In the genomic region with DNA sequence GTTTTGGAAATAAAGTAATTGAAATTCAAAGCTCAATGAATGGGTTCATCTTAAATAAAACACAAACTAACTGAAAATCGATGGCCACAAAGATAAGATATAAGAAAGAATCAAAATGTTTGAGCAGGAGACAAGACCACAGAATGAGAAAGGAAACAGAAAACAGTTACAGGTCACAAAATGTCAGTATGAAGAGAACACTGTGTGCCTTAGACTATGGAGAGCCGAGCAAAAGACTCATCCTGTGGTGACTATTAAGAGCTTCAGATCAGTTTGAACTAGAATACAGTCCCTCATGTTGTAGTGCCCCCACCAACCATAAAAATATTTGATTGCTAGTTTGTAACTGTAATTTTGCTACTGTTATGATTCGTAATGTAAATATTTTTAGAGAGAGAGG, we compare ENCODE assay signal across 24 mouse cellular contexts.
DNase-seq lines count a peak whose midpoint lies in the region; ATAC-seq lines count a peak whose summit lies in the region.
"Had no signal": no experiment of that assay in that cellular context is flagged by ENCODE, and none has a peak within 500 bp of the region (broad histone marks: within the 10 kb centered on the region; RNA-seq: fewer than 3 reads in every experiment).

No protein-coding gene starts in this region.

- H3K9me3 ChIP-seq in midbrain, embryonic 10.5 days (replicated peaks) = no peaks in the 10 kb centered on the region
- H3K9me3 ChIP-seq: embryonic facial prominence, embryonic 12.5 days; embryonic facial prominence, embryonic 15.5 days; forebrain, embryonic 15.5 days; heart, embryonic 10.5 days; heart, embryonic 13.5 days; intestine, embryonic 15.5 days had no signal

- no peak overlapping the region for H3K27ac ChIP-seq in midbrain, embryonic 10.5 days (replicated peaks)
- H3K27ac ChIP-seq: embryonic facial prominence, embryonic 12.5 days; embryonic facial prominence, embryonic 15.5 days; forebrain, embryonic 15.5 days; heart, adult 2 months; heart, embryonic 10.5 days; heart, embryonic 13.5 days; hindbrain, embryonic 14.5 days; intestine, embryonic 15.5 days had no signal

- H3K27me3 ChIP-seq in midbrain, embryonic 10.5 days (ENCODE audit: low read depth, poor library complexity, severe bottlenecking) = no peaks in the 10 kb centered on the region
- H3K27me3 ChIP-seq: CH12.LX; embryonic facial prominence, embryonic 12.5 days; embryonic facial prominence, embryonic 15.5 days; forebrain, embryonic 15.5 days; heart, embryonic 13.5 days; intestine, embryonic 15.5 days; Patski had no signal

- peaks cover 6% of the 10 kb centered on the region for H3K4me1 ChIP-seq in midbrain, embryonic 10.5 days
- H3K4me1 ChIP-seq: embryonic facial prominence, embryonic 15.5 days; heart, embryonic 10.5 days; heart, embryonic 13.5 days; intestine, embryonic 15.5 days had no signal

- ATAC-seq in inflammation-experienced regulatory T-cells, adult 6 months = peak; percentile 41
- ATAC-seq: forebrain, embryonic 15.5 days; intestine, embryonic 15.5 days; Patski had no signal

- H3K4me3 ChIP-seq in midbrain, embryonic 10.5 days = no peak overlapping the region
- H3K4me3 ChIP-seq: embryonic facial prominence, embryonic 12.5 days; embryonic facial prominence, embryonic 15.5 days; forebrain, embryonic 15.5 days; heart, adult 2 months; heart, embryonic 10.5 days; heart, embryonic 13.5 days; intestine, embryonic 15.5 days had no signal

- intact Hi-C loops in left cerebral cortex, postnatal 36 days (cut with DNase I) = no loop called here

- H3K36me3 ChIP-seq in midbrain, embryonic 10.5 days = no peaks in the 10 kb centered on the region
- H3K36me3 ChIP-seq: embryonic facial prominence, embryonic 12.5 days; embryonic facial prominence, embryonic 15.5 days; forebrain, embryonic 15.5 days; G1E; heart, embryonic 10.5 days; heart, embryonic 13.5 days; intestine, embryonic 15.5 days had no signal

- WGBS in midbrain, embryonic 10.5 days = 91% methylated on average over 3 of the region's 3 CpGs

- peak; percentile 17 for DNase-seq in thymus, postnatal 0 days (ENCODE audit: low spot score)
- no peak for DNase-seq in thymus, postnatal 14 days
- DNase-seq in T-cell, adult 2 months (ENCODE audit: low spot score) = peak; percentile 7
- no peak for DNase-seq in urinary bladder, adult 18-20 months (ENCODE audit: low spot score in 2 of 2)
- DNase-seq in left cerebral cortex, postnatal 36 days (ENCODE audit: low spot score in 2 of 2) = no peak
- no peak for DNase-seq in midbrain, embryonic 10.5 days (ENCODE audit: low spot score)
- DNase-seq: adrenal gland, postnatal 10 days; adrenal gland, postnatal 36 days; B cell, adult 2 months; gastrocnemius, postnatal 25 days; heart, postnatal 14 days; heart, postnatal 4 days had no signal

Comparison
In these comparisons a context has a peak if more than half of its experiments do, and no peak if none do; other contexts are left out.
1. DNase-seq: peak in thymus, postnatal 0 days (single experiment) and T-cell, adult 2 months (single experiment); none in thymus, postnatal 14 days (single experiment), urinary bladder, adult 18-20 months (0 of 2), left cerebral cortex, postnatal 36 days (0 of 2) and midbrain, embryonic 10.5 days (single experiment).